Mouse (Mus musculus) E14TG2a.4 (cell line): ENCODE measurements around the gene Grk6.

Source experiments
- H3K27me3 ChIP-seq: 2 replicates; pipeline ENCODE4 v1.6.1; 2014; ENCODE audit warnings: low read length, control low read depth; ENCODE audit not compliant: insufficient read depth
- H3K36me3 ChIP-seq: 2 replicates; pipeline ENCODE4 v1.6.1; 2014; ENCODE audit warnings: low read length, control low read depth; ENCODE audit not compliant: insufficient read depth
- H3K4me1 ChIP-seq: replicated peaks from 2 replicates; pipeline ENCODE4 v1.6.1; 2014; ENCODE audit warnings: low read depth, low read length, control low read depth
- H3K4me3 ChIP-seq: replicated peaks from 2 replicates; pipeline ENCODE4 v1.5.1; 2014; ENCODE audit warnings: mild to moderate bottlenecking, low read length
- H3K9me3 ChIP-seq: 2 replicates; pipeline ENCODE4 v1.6.1; 2014; ENCODE audit warnings: low read length, control low read depth
- CTCF ChIP-seq: conservative IDR thresholded peaks from 2 replicates; pipeline ENCODE4 v1.5.1; 2014; ENCODE audit warnings: low read length
- NANOG ChIP-seq: IDR thresholded peaks from 2 replicates; pipeline ENCODE4 v1.6.1; 2014; ENCODE audit warnings: borderline replicate concordance, low read length, mixed read lengths
- POU5F1 ChIP-seq: IDR thresholded peaks from 2 replicates; pipeline ENCODE4 v1.6.1; 2014; ENCODE audit warnings: low read length, borderline replicate concordance

Grk6 gene

GRCm38 (mm10) chr13:55496661-55497060 lies 51.8 kb downstream of the Grk6 start:
- H3K36me3 ChIP-seq: peaks cover 50% of the 10 kb centered on the region
- peaks cover 60% of the 10 kb centered on the region for H3K4me1 ChIP-seq
- no peaks in the 10 kb centered on the region for H3K9me3 ChIP-seq
- H3K27me3 ChIP-seq: peaks cover 32% of the 10 kb centered on the region
- TF ChIP-seq CTCF: no peak
- TF ChIP-seq NANOG: no peak
- no peak for TF ChIP-seq POU5F1
- H3K4me3 ChIP-seq: no peak overlapping the region

GRCm38 (mm10) chr13:55498906-55499305 lies 54.0 kb downstream of the Grk6 start:
- Histone ChIP-seq H3K4me3 (no peak overlapping the region), H3K9me3 (no peaks in the 10 kb centered on the region), H3K27me3 (peaks cover 12% of the 10 kb centered on the region), H3K4me1 (peaks cover 59% of the 10 kb centered on the region), H3K36me3 (peaks cover 73% of the 10 kb centered on the region)
- TF ChIP-seq POU5F1 (no peak), CTCF (no peak), NANOG (no peak)

GRCm38 (mm10) chr13:55500575-55500974 lies 55.7 kb downstream of the Grk6 start:
- TF ChIP-seq CTCF (no peak), NANOG (no peak), POU5F1 (no peak)
- peaks cover 42% of the 10 kb centered on the region for H3K4me1 ChIP-seq
- no peak overlapping the region for H3K4me3 ChIP-seq
- H3K27me3 ChIP-seq: 0 out of 2 replicates have a peak, but pooled peaks cover 5% of the 10 kb centered on the region
- H3K36me3 ChIP-seq: peaks cover 89% of the 10 kb centered on the region
- H3K9me3 ChIP-seq: no peaks in the 10 kb centered on the region

DNA sequence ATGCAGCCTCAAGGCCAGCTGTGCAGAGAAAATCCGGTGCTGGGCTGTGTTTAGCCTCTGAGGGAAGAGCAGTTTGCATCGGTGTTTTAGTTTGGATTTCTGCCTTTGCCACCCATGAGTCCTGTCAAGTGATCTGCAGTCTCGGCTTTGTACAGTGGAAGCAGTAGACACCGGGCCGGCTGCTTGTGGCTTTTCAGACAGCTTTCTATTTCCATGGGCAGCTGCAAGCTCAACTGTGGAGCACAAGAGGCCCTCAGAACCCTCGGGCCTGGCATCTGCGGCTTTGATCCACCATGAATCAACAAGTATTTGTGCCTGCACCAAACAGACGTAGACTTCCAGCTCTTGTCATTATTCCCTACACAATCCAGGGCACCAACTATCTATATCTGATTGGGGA lies 57.5 kb downstream of the Grk6 start:
- Histone ChIP-seq H3K27me3 (no peaks in the 10 kb centered on the region), H3K9me3 (no peaks in the 10 kb centered on the region), H3K4me3 (no peak overlapping the region), H3K36me3 (peaks cover 98% of the 10 kb centered on the region), H3K4me1 (peaks cover 38% of the 10 kb centered on the region)
- no peak for TF ChIP-seq NANOG
- no peak for TF ChIP-seq POU5F1
- TF ChIP-seq CTCF: no peak

- Histone ChIP-seq H3K4me3 (no peak overlapping the region), H3K27me3 (no peaks in the 10 kb centered on the region), H3K9me3 (no peaks in the 10 kb centered on the region), H3K36me3 (peaks cover 98% of the 10 kb centered on the region), H3K4me1 (peaks cover 41% of the 10 kb centered on the region)
- TF ChIP-seq POU5F1: no peak
- no peak for TF ChIP-seq NANOG
- no peak for TF ChIP-seq CTCF
These were observed 59.5 kb downstream of the Grk6 start for GRCm38 (mm10) chr13:55504390-55504789.

DNA sequence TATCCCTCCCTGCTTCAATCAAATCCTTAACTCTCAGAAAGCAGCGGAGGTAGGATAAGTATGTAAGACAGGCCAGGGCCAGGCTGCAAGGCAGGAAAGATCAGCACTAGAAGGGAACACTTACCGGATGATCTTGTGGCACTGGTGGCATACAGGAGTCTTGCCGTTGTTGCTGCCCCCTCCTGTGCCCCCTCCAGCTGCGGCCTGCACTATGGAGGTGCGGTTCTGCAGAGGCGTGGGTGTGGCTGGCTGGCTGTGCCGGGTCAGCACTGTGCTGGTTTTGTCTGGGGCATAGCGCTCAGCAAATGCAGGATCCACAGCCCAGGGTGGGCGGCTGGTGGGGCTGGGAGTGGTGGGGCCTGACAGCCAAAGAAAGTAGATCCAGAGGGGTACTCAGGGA lies 60.9 kb downstream of the Grk6 start:
- Histone ChIP-seq H3K27me3 (no peaks in the 10 kb centered on the region), H3K36me3 (peaks cover 92% of the 10 kb centered on the region), H3K9me3 (no peaks in the 10 kb centered on the region), H3K4me3 (no peak overlapping the region), H3K4me1 (peaks cover 42% of the 10 kb centered on the region)
- TF ChIP-seq POU5F1 (no peak), NANOG (no peak), CTCF (no peak)

DNA sequence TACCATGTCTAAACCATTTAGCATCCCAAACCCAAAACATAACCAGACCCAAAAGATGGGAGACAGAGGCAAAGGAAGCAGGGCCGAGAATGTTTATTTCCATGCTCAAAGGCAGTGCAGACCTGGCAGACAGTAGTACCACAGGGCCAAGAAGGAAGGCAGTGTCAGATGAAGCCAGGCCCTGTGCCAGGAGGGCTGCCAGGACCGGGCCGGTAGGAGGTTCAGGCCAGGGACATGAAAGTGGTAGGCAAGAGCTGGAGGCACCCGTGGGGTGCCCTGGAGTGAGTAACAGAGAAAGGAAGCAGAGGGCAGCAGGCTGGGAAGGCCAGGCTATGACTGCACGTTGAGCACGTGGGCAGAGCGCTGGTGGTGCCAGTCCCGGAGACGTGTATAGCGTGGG lies 61.8 kb downstream of the Grk6 start:
- Histone ChIP-seq H3K4me1 (peaks cover 51% of the 10 kb centered on the region), H3K27me3 (no peaks in the 10 kb centered on the region), H3K36me3 (peaks cover 83% of the 10 kb centered on the region), H3K9me3 (no peaks in the 10 kb centered on the region), H3K4me3 (no peak overlapping the region)
- TF ChIP-seq POU5F1: no peak
- TF ChIP-seq NANOG: no peak
- no peak for TF ChIP-seq CTCF

- peaks cover 61% of the 10 kb centered on the region for H3K4me1 ChIP-seq
- no peaks in the 10 kb centered on the region for H3K9me3 ChIP-seq
- H3K27me3 ChIP-seq: peaks cover 3% of the 10 kb centered on the region; the same call in 1 of the 2 replicates
- H3K4me3 ChIP-seq: 0 out of 2 replicates have a peak overlapping the region, but pooled peaks have one; percentile 35
- peaks cover 71% of the 10 kb centered on the region for H3K36me3 ChIP-seq
- TF ChIP-seq CTCF: peak; percentile 89
- TF ChIP-seq NANOG: no peak
These were observed 63.0 kb downstream of the Grk6 start for GRCm38 (mm10) chr13:55507877-55508276.

- H3K27me3 ChIP-seq: peaks cover 3% of the 10 kb centered on the region; the same call in 1 of the 2 replicates
- peaks cover 62% of the 10 kb centered on the region for H3K4me1 ChIP-seq
- H3K4me3 ChIP-seq: peak overlapping the region; percentile 56
- H3K9me3 ChIP-seq: no peaks in the 10 kb centered on the region
- peaks cover 65% of the 10 kb centered on the region for H3K36me3 ChIP-seq
- no peak for TF ChIP-seq NANOG
- TF ChIP-seq POU5F1: no peak
- no peak for TF ChIP-seq CTCF
These were observed 63.7 kb downstream of the Grk6 start for GRCm38 (mm10) chr13:55508531-55508930.

GRCm38 (mm10) chr13:55510332-55510667 lies 65.4 kb downstream of the Grk6 start:
- Histone ChIP-seq H3K4me1 (peaks cover 69% of the 10 kb centered on the region), H3K27me3 (peaks cover 20% of the 10 kb centered on the region), H3K36me3 (peaks cover 47% of the 10 kb centered on the region), H3K4me3 (peak overlapping the region; percentile 91), H3K9me3 (no peaks in the 10 kb centered on the region)
- TF ChIP-seq NANOG (no peak), CTCF (no peak), POU5F1 (no peak)
